Mouse (Mus musculus) liver, embryonic 13.5 days (tissue): Measurements from ENCODE around the gene Impg2. TPM values are rescaled to one million over a fixed set of nuclear protein-coding genes. Genes with fewer than 3 reads are reported as not detected.

Experiments used
- ATAC-seq: fragments of 200-750 bp; cut with Nextera tagmentation; 2 replicates; pipeline ENCODE4 v1.8.0; 2017; ENCODE audit warnings: low read depth, mild to moderate bottlenecking, moderate number of reproducible peaks, moderate library complexity
- DNase-seq: peaks from one replicate; pipeline ENCODE4 v3.0.0; 2022
- H3K27ac ChIP-seq: fragments of 300-500 bp; sonication (generic); 2 replicates; pipeline ENCODE4 v1.5.1; 2015; ENCODE audit warnings: moderate library complexity, mild to moderate bottlenecking, inconsistent platforms
- H3K27me3 ChIP-seq: fragments of 300-500 bp; sonication (generic); 2 replicates; pipeline ENCODE4 v1.6.1; 2015; ENCODE audit warnings: mild to moderate bottlenecking, inconsistent platforms
- H3K36me3 ChIP-seq: fragments of 300-500 bp; sonication (generic); 2 replicates; pipeline ENCODE4 v1.6.1; 2015; ENCODE audit warnings: mild to moderate bottlenecking, inconsistent platforms
- H3K4me1 ChIP-seq: fragments of 300-500 bp; sonication (generic); replicated peaks from 2 replicates; pipeline ENCODE4 v1.6.1; 2015; ENCODE audit warnings: inconsistent platforms
- H3K4me2 ChIP-seq: fragments of 300-500 bp; sonication (generic); 2 replicates; pipeline ENCODE4 v1.6.1; 2015; ENCODE audit warnings: inconsistent platforms, mild to moderate bottlenecking, moderate library complexity
- H3K4me3 ChIP-seq: fragments of 300-500 bp; sonication (generic); replicated peaks from 2 replicates; pipeline ENCODE4 v1.5.1; 2015; ENCODE audit warnings: mild to moderate bottlenecking, inconsistent platforms
- H3K9ac ChIP-seq: fragments of 300-500 bp; sonication (generic); 2 replicates; pipeline ENCODE4 v1.6.1; 2015; ENCODE audit warnings: mild to moderate bottlenecking, inconsistent platforms
- H3K9me3 ChIP-seq: fragments of 300-500 bp; sonication (generic); replicated peaks from 2 replicates; pipeline ENCODE4 v1.6.1; 2016; ENCODE audit warnings: inconsistent platforms
- WGBS: fragments of 180-500 bp; shearing (Covaris S2); methylation state at CpG from one replicate; pipeline ENCODE4 v1.1.7; 2015; ENCODE audit not compliant: insufficient replicate concordance; 5-methylcytosine and 5-hydroxymethylcytosine counted together
- polyA plus RNA-seq: library from polyadenylated mRNA; unstranded; fragments of >200 nt; fragmentation: Nextera tagmentation; extraction: Ambion mirVana; gene quantifications from 2 replicates; pipeline ENCODE4 v1.2.1, GENCODE M21; 2015

The Impg2 gene
- polyA plus RNA-seq, 1 experiment from 2014 or later: 0.03 TPM

DNA sequence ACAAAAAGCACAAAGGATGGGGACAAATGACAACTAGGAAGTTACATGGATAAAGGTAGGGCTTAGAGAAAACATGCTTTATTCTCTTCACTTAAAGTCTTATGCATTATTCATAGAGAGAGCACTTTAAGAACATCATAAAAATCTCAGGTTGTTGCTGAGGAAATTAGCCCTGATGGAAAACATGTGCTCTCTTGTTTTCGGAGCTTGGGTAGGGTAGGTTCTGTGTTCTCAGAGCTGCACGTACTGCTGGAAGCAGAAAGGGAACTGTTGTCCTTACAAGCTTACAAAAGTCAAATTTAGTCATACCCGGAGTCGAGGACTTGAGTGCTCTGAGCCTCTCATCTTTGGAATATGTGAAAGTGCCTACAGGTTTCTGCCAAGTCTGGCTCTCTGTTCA is 98.9 kb downstream of the Impg2 start:
- no peak for ATAC-seq
- no peak overlapping the region for H3K27ac ChIP-seq
- no peaks in the 10 kb centered on the region for H3K27me3 ChIP-seq
- no peak for DNase-seq
- H3K9me3 ChIP-seq: no peaks in the 10 kb centered on the region
- 60% methylated on average over 4 of the region's 4 CpGs for WGBS
- no peaks in the 10 kb centered on the region for H3K4me1 ChIP-seq
- H3K4me3 ChIP-seq: no peak overlapping the region
- H3K9ac ChIP-seq: no peak overlapping the region
- no peaks in the 10 kb centered on the region for H3K36me3 ChIP-seq
- no peak overlapping the region for H3K4me2 ChIP-seq

- ATAC-seq: no peak
- Histone ChIP-seq H3K9ac (no peak overlapping the region), H3K4me1 (no peaks in the 10 kb centered on the region), H3K9me3 (no peaks in the 10 kb centered on the region), H3K36me3 (no peaks in the 10 kb centered on the region), H3K27me3 (no peaks in the 10 kb centered on the region), H3K4me3 (no peak overlapping the region), H3K27ac (no peak overlapping the region), H3K4me2 (no peak overlapping the region)
- DNase-seq: no peak
- WGBS: 68% methylated on average over 4 of the region's 4 CpGs
Observed at GRCm38 (mm10) chr16:56304167-56304566, 100.1 kb downstream of the Impg2 start.

DNA sequence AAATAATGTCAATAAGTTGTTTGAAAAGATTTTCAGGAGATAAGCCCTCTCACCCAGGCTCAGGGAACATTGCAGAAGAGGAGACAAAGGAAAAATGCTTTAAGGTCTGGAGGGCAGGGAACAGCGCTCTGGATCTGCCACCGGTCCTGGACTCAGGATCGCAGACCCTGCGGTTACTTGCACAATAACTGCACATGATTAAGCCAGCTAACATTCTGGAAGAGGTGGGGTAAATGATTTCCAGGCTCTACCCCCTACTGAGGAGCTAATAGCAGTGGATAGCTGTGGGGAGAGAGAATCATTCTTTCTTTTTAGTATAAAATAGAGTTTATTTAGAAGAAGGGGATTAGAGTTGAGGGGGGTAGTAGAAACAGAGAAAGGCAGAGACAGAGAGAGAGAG is 103.5 kb downstream of the Impg2 start:
- H3K9ac ChIP-seq: no peak overlapping the region
- H3K9me3 ChIP-seq: no peaks in the 10 kb centered on the region
- DNase-seq: no peak
- no peaks in the 10 kb centered on the region for H3K36me3 ChIP-seq
- 77% methylated on average over 4 of the region's 4 CpGs for WGBS
- H3K4me3 ChIP-seq: no peak overlapping the region
- ATAC-seq: no peak
- no peak overlapping the region for H3K4me2 ChIP-seq
- no peak overlapping the region for H3K27ac ChIP-seq
- H3K27me3 ChIP-seq: no peaks in the 10 kb centered on the region
- no peaks in the 10 kb centered on the region for H3K4me1 ChIP-seq

GRCm38 (mm10) chr16:56311291-56311690 is 107.2 kb downstream of the Impg2 start:
- H3K36me3 ChIP-seq: no peaks in the 10 kb centered on the region
- H3K4me3 ChIP-seq: no peak overlapping the region
- H3K27ac ChIP-seq: no peak overlapping the region
- H3K4me1 ChIP-seq: no peaks in the 10 kb centered on the region
- ATAC-seq (no peak), DNase-seq (no peak)
- H3K9me3 ChIP-seq: no peaks in the 10 kb centered on the region
- no peak overlapping the region for H3K9ac ChIP-seq
- no peaks in the 10 kb centered on the region for H3K27me3 ChIP-seq
- no peak overlapping the region for H3K4me2 ChIP-seq

Other genes with a start within 250 kb of the Impg2 start
- 547 and 605 TPM in 2 replicates for gene Rpl24, start 238.0 kb upstream of the Impg2 start, polyA plus RNA-seq
- gene Zbtb11, start 230.4 kb upstream of the Impg2 start, polyA plus RNA-seq: 10.9 and 13.1 TPM in 2 replicates
- 126 and 153 TPM in 2 replicates for gene Pcnp, start 174.6 kb upstream of the Impg2 start, polyA plus RNA-seq
- gene Trmt10c, start 166.5 kb upstream of the Impg2 start, polyA plus RNA-seq: 20.0 and 24.3 TPM in 2 replicates
- 18.2 and 20.9 TPM in 2 replicates for gene Senp7, start 156.0 kb upstream of the Impg2 start, polyA plus RNA-seq